8 mouse cellular contexts compared by ENCODE assay signal in genomic region chr6:71830690-71831580, GRCm38 (mm10). TPM values are rescaled to one million over a fixed set of nuclear protein-coding genes. Genes with fewer than 3 reads are reported as not detected.
DNase-seq lines count a peak whose midpoint lies in the region; ATAC-seq lines count a peak whose summit lies in the region.

TSS of gene Immt (plus strand) at chr6:71831331.

- ATAC-seq in megakaryocyte progenitor cell, adult 5-6 weeks (replicated peaks; ENCODE audit: poor library complexity), result peak; percentile 92

- DNase-seq in adipocyte (ENCODE audit: low spot score), result peak; percentile 99
- peak; percentile 99 for DNase-seq in embryo, embryonic 10 days (ENCODE audit: low spot score)
- peak; percentile 98 for DNase-seq in gastrocnemius, postnatal 10 days
- peak; percentile 97 for DNase-seq in induced T-regulatory cell, adult 2 months (ENCODE audit: low read depth)
- peak; percentile 94 to 97 for DNase-seq in left cerebral cortex, adult 9 months (ENCODE audit: low spot score in 2 of 2)
- peak; percentile 98 for DNase-seq in right cerebral cortex, postnatal 14 days
- DNase-seq in urinary bladder, postnatal 36 days (ENCODE audit: low spot score in 2 of 2), result peak; percentile 89 to 97

RNA-seq across cellular contexts. Expression of gene Immt, which starts in this region (rescaled TPM):
- total RNA-seq in gastrocnemius, postnatal 10 days (2021), result 100 to 1,000 TPM; 203 to 246 TPM
- 163 and 190 TPM in 2 replicates for total RNA-seq in megakaryocyte progenitor cell, adult 5-6 weeks (2015)
- 128 and 149 TPM in 2 replicates for total RNA-seq in megakaryocyte progenitor cell, adult 5-6 weeks (2017)

Comparison
In these comparisons a context has a peak if more than half of its experiments do, and no peak if none do; other contexts are left out.
1. Peak in every context shown above with its lines: DNase-seq and ATAC-seq.